Mouse (Mus musculus): ENCODE measurements around the gene Dcaf12. TPM values are rescaled to one million over a fixed set of nuclear protein-coding genes. Genes with fewer than 3 reads are reported as not detected.

The Dcaf12 gene
- 10 to 100 TPM; 46.6 to 55.3 (median 48.8) TPM for total RNA-seq (2022)

GRCm38 (mm10) chr4:41314141-41315129 lies at the start of gene Dcaf12:
Gene Dcaf12 (minus strand): TSS chr4:41314889.
- peak; percentile 96 for DNase-seq

GRCm38 (mm10) chr4:41361059-41361458 lies 46.4 kb upstream of the Dcaf12 start:
- no peak for DNase-seq

GRCm38 (mm10) chr4:41359358-41359757 lies 44.7 kb upstream of the Dcaf12 start:
- DNase-seq: no peak

GRCm38 (mm10) chr4:41358669-41359068 lies 44.0 kb upstream of the Dcaf12 start:
- DNase-seq: no peak

GRCm38 (mm10) chr4:41357154-41357553 lies 42.5 kb upstream of the Dcaf12 start:
- no peak for DNase-seq

GRCm38 (mm10) chr4:41353265-41353664 lies 38.6 kb upstream of the Dcaf12 start:
- no peak for DNase-seq

GRCm38 (mm10) chr4:41352758-41353157 lies 38.1 kb upstream of the Dcaf12 start:
- no peak for DNase-seq

GRCm38 (mm10) chr4:41349199-41349591 lies 34.5 kb upstream of the Dcaf12 start:
- no peak for DNase-seq

GRCm38 (mm10) chr4:41348584-41349198 lies 34.0 kb upstream of the Dcaf12 start, which contains the start of gene Ubap1:
Gene Ubap1 (plus strand): TSS chr4:41348996.
- peak; percentile 93 for DNase-seq

GRCm38 (mm10) chr4:41347839-41348238 lies 33.1 kb upstream of the Dcaf12 start:
- DNase-seq: no peak

- no peak for DNase-seq
Observed at GRCm38 (mm10) chr4:41346011-41346410, 31.3 kb upstream of the Dcaf12 start.

- DNase-seq: no peak
Observed at GRCm38 (mm10) chr4:41340912-41341550, 26.3 kb upstream of the Dcaf12 start.

GRCm38 (mm10) chr4:41336546-41336945 lies 21.9 kb upstream of the Dcaf12 start:
- DNase-seq: no peak

- no peak for DNase-seq
Observed at GRCm38 (mm10) chr4:41331698-41332421, 17.2 kb upstream of the Dcaf12 start.

GRCm38 (mm10) chr4:41331085-41331484 lies 16.4 kb upstream of the Dcaf12 start:
- no peak for DNase-seq

GRCm38 (mm10) chr4:41329481-41329880 lies 14.8 kb upstream of the Dcaf12 start:
- DNase-seq: no peak

GRCm38 (mm10) chr4:41326876-41327275 lies 12.2 kb upstream of the Dcaf12 start:
- DNase-seq: no peak

- DNase-seq: no peak
Observed at GRCm38 (mm10) chr4:41320971-41321370, 6.3 kb upstream of the Dcaf12 start.

GRCm38 (mm10) chr4:41318267-41318666 lies 3.6 kb upstream of the Dcaf12 start:
- DNase-seq: no peak

GRCm38 (mm10) chr4:41315173-41315572 lies 484 bp upstream of the Dcaf12 start:
- DNase-seq: no peak

GRCm38 (mm10) chr4:41313722-41314121 lies 967 bp downstream of the Dcaf12 start:
- DNase-seq: no peak
